In genomic region chr6:6931507-6931906, GRCm38 (mm10) we compare ENCODE assay signal across 22 mouse cellular contexts. TPM values are rescaled to one million over a fixed set of nuclear protein-coding genes. Genes with fewer than 3 reads are reported as not detected.
"Had no signal": no experiment of that assay in that cellular context is flagged by ENCODE, and none has a peak within 500 bp of the region (broad histone marks: within the 10 kb centered on the region; RNA-seq: fewer than 3 reads in every experiment).

No protein-coding gene starts in this region.

- H3K36me3 ChIP-seq: limb, embryonic 13.5 days; liver, embryonic 12.5 days; liver, embryonic 15.5 days; lung, embryonic 15.5 days; midbrain, embryonic 12.5 days had no signal

- DNase-seq: kidney, adult 18-20 months; kidney, adult 9 months; kidney, postnatal 25 days; layer of hippocampus, postnatal 36 days; liver; lung, adult 18-20 months; lung, postnatal 10 days; lung, postnatal 36 days; thymus, adult 18-20 months; thymus, postnatal 36 days had no signal

- H3K4me3 ChIP-seq: left cerebral cortex, adult 2 months; limb, embryonic 13.5 days; liver, embryonic 12.5 days; liver, embryonic 15.5 days; lung, embryonic 15.5 days; megakaryocyte, embryonic 14.5 days; midbrain, embryonic 12.5 days had no signal

- H3K4me2 ChIP-seq: limb, embryonic 13.5 days; liver, embryonic 12.5 days; liver, embryonic 15.5 days; lung, embryonic 15.5 days; midbrain, embryonic 12.5 days had no signal

- H3K9me3 ChIP-seq: limb, embryonic 13.5 days; liver, embryonic 12.5 days; liver, embryonic 15.5 days; lung, embryonic 15.5 days; megakaryocyte, embryonic 14.5 days; midbrain, embryonic 12.5 days had no signal

- H3K9ac ChIP-seq: limb, embryonic 13.5 days; liver, embryonic 12.5 days; liver, embryonic 15.5 days; lung, embryonic 15.5 days; midbrain, embryonic 12.5 days had no signal

- ATAC-seq: intestine, embryonic 16.5 days; liver, embryonic 12.5 days had no signal

- H3K27me3 ChIP-seq: limb, embryonic 13.5 days; liver, embryonic 12.5 days; liver, embryonic 15.5 days; lung, embryonic 15.5 days; megakaryocyte, embryonic 14.5 days; midbrain, embryonic 12.5 days had no signal

- H3K4me1 ChIP-seq: liver, embryonic 12.5 days; liver, embryonic 15.5 days; lung, embryonic 15.5 days; megakaryocyte, embryonic 14.5 days; midbrain, embryonic 12.5 days had no signal

- H3K27ac ChIP-seq: left cerebral cortex, adult 2 months; limb, embryonic 13.5 days; liver, embryonic 12.5 days; liver, embryonic 15.5 days; lung, embryonic 15.5 days; midbrain, embryonic 12.5 days had no signal

RNA-seq across cellular contexts. Expression of gene Dlx5, which starts 49.6 kb away (rescaled TPM):
- polyA plus RNA-seq: liver, embryonic 12.5 days; liver, embryonic 15.5 days; neural tube, embryonic 14.5 days; small intestine, adult 2 months; spleen, adult 2 months; urinary bladder, adult 2 months had no signal
